Mouse (Mus musculus) embryonic facial prominence, embryonic 11.5 days (tissue): Measurements from ENCODE around the gene Ror2. TPM values are rescaled to one million over a fixed set of nuclear protein-coding genes. Genes with fewer than 3 reads are reported as not detected.

Experiments used
- ATAC-seq: fragments of 200-750 bp; cut with Nextera tagmentation; replicated peaks from 2 replicates; pipeline ENCODE4 v1.8.0; 2017; ENCODE audit warnings: low read depth; ENCODE audit not compliant: insufficient number of reproducible peaks, low FRiP score, low TSS enrichment
- DNase-seq: peaks from one replicate; pipeline ENCODE4 v3.0.0-alpha.2; 2015; ENCODE audit warnings: low spot score
- H3K27ac ChIP-seq: fragments of 300-500 bp; sonication (generic); replicated peaks from 2 replicates; pipeline ENCODE4 v1.5.1; 2014; ENCODE audit warnings: mild to moderate bottlenecking, low read depth, low read length, control low read depth
- H3K27me3 ChIP-seq: fragments of 300-500 bp; sonication (generic); 2 replicates; pipeline ENCODE4 v1.6.1; 2014; ENCODE audit warnings: mild to moderate bottlenecking, low read length, moderate library complexity, mixed read lengths; ENCODE audit not compliant: control insufficient read depth, insufficient read depth
- H3K36me3 ChIP-seq: fragments of 300-500 bp; sonication (generic); replicated peaks from 2 replicates; pipeline ENCODE4 v1.6.1; 2014; ENCODE audit warnings: low read depth, mild to moderate bottlenecking, low read length, moderate library complexity, mixed read lengths; ENCODE audit not compliant: control insufficient read depth, insufficient read depth
- H3K4me1 ChIP-seq: fragments of 300-500 bp; sonication (generic); 2 replicates; pipeline ENCODE4 v1.6.1; 2014; ENCODE audit warnings: low read length, mixed read lengths; ENCODE audit not compliant: control insufficient read depth, insufficient read depth
- H3K4me2 ChIP-seq: fragments of 300-500 bp; sonication (generic); 2 replicates; pipeline ENCODE4 v1.6.1; 2014; ENCODE audit warnings: low read depth, mild to moderate bottlenecking, control low read depth, low read length, moderate library complexity
- H3K4me3 ChIP-seq: fragments of 300-500 bp; sonication (generic); 2 replicates; pipeline ENCODE4 v1.5.1; 2014; ENCODE audit warnings: low read depth, low read length, control low read depth
- H3K9ac ChIP-seq: fragments of 300-500 bp; sonication (generic); replicated peaks from 2 replicates; pipeline ENCODE4 v1.6.1; 2014; ENCODE audit warnings: mild to moderate bottlenecking, control low read depth, low read length
- H3K9me3 ChIP-seq: fragments of 300-500 bp; sonication (generic); replicated peaks from 2 replicates; pipeline ENCODE4 v1.6.1; 2016; ENCODE audit warnings: mild to moderate bottlenecking, low read length, inconsistent platforms, mixed read lengths; ENCODE audit not compliant: control insufficient read depth
- WGBS: fragments of 180-500 bp; shearing (Covaris S2); extraction: QIAGEN DNeasy Blood & Tissue Kit; methylation state at CpG from one replicate; pipeline ENCODE4 v1.1.7; 2014; 5-methylcytosine and 5-hydroxymethylcytosine counted together
- polyA plus RNA-seq: library from polyadenylated mRNA; unstranded; fragments of >200 nt; fragmentation: Nextera tagmentation; extraction: Ambion mirVana; gene quantifications from 2 replicates; pipeline ENCODE4 v1.2.1, GENCODE M21; 2014

Gene Ror2
- polyA plus RNA-seq, 1 experiment from 2014 or later, result 10.2 TPM

- H3K9me3 ChIP-seq, result no peaks in the 10 kb centered on the region
- H3K4me1 ChIP-seq, result no peaks in the 10 kb centered on the region
- peak overlapping the region; percentile 81 for H3K27ac ChIP-seq
- no peak overlapping the region for H3K9ac ChIP-seq
- ATAC-seq, result no peak
- 84% methylated on average over 5 of the region's 5 CpGs for WGBS
- no peaks in the 10 kb centered on the region for H3K27me3 ChIP-seq
- no peak for DNase-seq
- no peak overlapping the region for H3K4me2 ChIP-seq
- no peak overlapping the region for H3K4me3 ChIP-seq
- H3K36me3 ChIP-seq, result no peaks in the 10 kb centered on the region
Measured at GRCm38 (mm10) chr13:53310442-53310841, 24.5 kb upstream of the Ror2 start.

GRCm38 (mm10) chr13:53309661-53310160 is 23.8 kb upstream of the Ror2 start:
- Histone ChIP-seq H3K9ac (peak overlapping the region; percentile 29), H3K27me3 (no peaks in the 10 kb centered on the region), H3K36me3 (no peaks in the 10 kb centered on the region), H3K4me1 (no peaks in the 10 kb centered on the region), H3K4me3 (no peak overlapping the region), H3K9me3 (no peaks in the 10 kb centered on the region), H3K27ac (peak overlapping the region; percentile 81), H3K4me2 (peak overlapping the region; percentile 19)
- WGBS, result 2% methylated on average over 15 of the region's 15 CpGs
- ATAC-seq (peak; percentile 93), DNase-seq (peak; percentile 96)

- H3K9ac ChIP-seq, result peak overlapping the region; percentile 4; the same call in 1 of the 2 replicates
- H3K27ac ChIP-seq, result peak overlapping the region; percentile 81
- peak overlapping the region; percentile 14; the same call in 1 of the 2 replicates for H3K4me2 ChIP-seq
Measured at GRCm38 (mm10) chr13:53309148-53309547, 23.2 kb upstream of the Ror2 start.

GRCm38 (mm10) chr13:53306836-53307235 is 20.9 kb upstream of the Ror2 start:
- H3K9ac ChIP-seq, result no peak overlapping the region
- DNase-seq (no peak), ATAC-seq (no peak)
- 67% methylated on average over 5 of the region's 5 CpGs for WGBS
- no peaks in the 10 kb centered on the region for H3K36me3 ChIP-seq
- H3K9me3 ChIP-seq, result no peaks in the 10 kb centered on the region
- no peak overlapping the region for H3K4me2 ChIP-seq
- H3K4me3 ChIP-seq, result no peak overlapping the region
- H3K27ac ChIP-seq, result no peak overlapping the region
- no peaks in the 10 kb centered on the region for H3K27me3 ChIP-seq
- no peaks in the 10 kb centered on the region for H3K4me1 ChIP-seq

More at GRCm38 (mm10) chr13:53309148-53309547, 23.2 kb upstream of the Ror2 start:
- Histone ChIP-seq H3K4me1 (no peaks in the 10 kb centered on the region), H3K9me3 (no peaks in the 10 kb centered on the region), H3K27me3 (no peaks in the 10 kb centered on the region), H3K36me3 (no peaks in the 10 kb centered on the region), H3K4me3 (no peak overlapping the region)
- DNase-seq, result peak; percentile 66
- WGBS, result 26% methylated on average over 9 of the region's 9 CpGs
- ATAC-seq, result peak; percentile 27; the same call in 1 of the 2 replicates

GRCm38 (mm10) chr13:53305256-53305655 is 19.3 kb upstream of the Ror2 start:
- H3K27ac ChIP-seq, result no peak overlapping the region
- H3K4me3 ChIP-seq, result no peak overlapping the region
- H3K9me3 ChIP-seq, result no peaks in the 10 kb centered on the region
- H3K4me2 ChIP-seq, result no peak overlapping the region
- WGBS, result 76% methylated on average over 8 of the region's 8 CpGs
- no peaks in the 10 kb centered on the region for H3K4me1 ChIP-seq
- no peaks in the 10 kb centered on the region for H3K27me3 ChIP-seq
- DNase-seq (no peak), ATAC-seq (no peak)
- H3K36me3 ChIP-seq, result no peaks in the 10 kb centered on the region
- H3K9ac ChIP-seq, result no peak overlapping the region

GRCm38 (mm10) chr13:53302688-53303087 is 16.8 kb upstream of the Ror2 start:
- Histone ChIP-seq H3K4me1 (no peaks in the 10 kb centered on the region), H3K4me2 (no peak overlapping the region), H3K27me3 (no peaks in the 10 kb centered on the region), H3K9me3 (no peaks in the 10 kb centered on the region), H3K4me3 (no peak overlapping the region), H3K36me3 (no peaks in the 10 kb centered on the region), H3K27ac (no peak overlapping the region), H3K9ac (no peak overlapping the region)
- no peak for ATAC-seq
- 86% methylated on average over 10 of the region's 10 CpGs for WGBS
- no peak for DNase-seq

- Histone ChIP-seq H3K9me3 (no peaks in the 10 kb centered on the region), H3K27me3 (no peaks in the 10 kb centered on the region)
- no peak for ATAC-seq
Measured at GRCm38 (mm10) chr13:53293065-53293464, 7.1 kb upstream of the Ror2 start.

GRCm38 (mm10) chr13:53292244-53292643 is 6.3 kb upstream of the Ror2 start:
- no peaks in the 10 kb centered on the region for H3K36me3 ChIP-seq
- DNase-seq (no peak), ATAC-seq (no peak)
- H3K4me1 ChIP-seq, result no peaks in the 10 kb centered on the region
- no peak overlapping the region for H3K4me3 ChIP-seq
- WGBS, result 36% methylated on average over 3 of the region's 3 CpGs
- no peak overlapping the region for H3K9ac ChIP-seq
- H3K9me3 ChIP-seq, result no peaks in the 10 kb centered on the region
- no peak overlapping the region for H3K4me2 ChIP-seq
- H3K27ac ChIP-seq, result no peak overlapping the region
- no peaks in the 10 kb centered on the region for H3K27me3 ChIP-seq

More at GRCm38 (mm10) chr13:53293065-53293464, 7.1 kb upstream of the Ror2 start:
- H3K36me3 ChIP-seq, result no peaks in the 10 kb centered on the region
- no peak overlapping the region for H3K27ac ChIP-seq
- 66% methylated on average over 12 of the region's 12 CpGs for WGBS
- H3K9ac ChIP-seq, result no peak overlapping the region
- H3K4me2 ChIP-seq, result no peak overlapping the region
- H3K4me3 ChIP-seq, result no peak overlapping the region
- H3K4me1 ChIP-seq, result no peaks in the 10 kb centered on the region
- no peak for DNase-seq
